Mouse (Mus musculus): ENCODE data around the gene C130073F10Rik.
"Not testable (repeated sequence)": the region's sequence is repeated elsewhere in the genome, so short reads cannot be mapped to it uniquely, and the experiment has no call there.

Gene C130073F10Rik

GRCm38 (mm10) chr4:101893656-101894420 is at the start of gene C130073F10Rik:
Gene C130073F10Rik, minus strand, starts transcription at chr4:101893789.
- no peak for DNase-seq (ENCODE audit: low spot score in 2 of 2)

DNA sequence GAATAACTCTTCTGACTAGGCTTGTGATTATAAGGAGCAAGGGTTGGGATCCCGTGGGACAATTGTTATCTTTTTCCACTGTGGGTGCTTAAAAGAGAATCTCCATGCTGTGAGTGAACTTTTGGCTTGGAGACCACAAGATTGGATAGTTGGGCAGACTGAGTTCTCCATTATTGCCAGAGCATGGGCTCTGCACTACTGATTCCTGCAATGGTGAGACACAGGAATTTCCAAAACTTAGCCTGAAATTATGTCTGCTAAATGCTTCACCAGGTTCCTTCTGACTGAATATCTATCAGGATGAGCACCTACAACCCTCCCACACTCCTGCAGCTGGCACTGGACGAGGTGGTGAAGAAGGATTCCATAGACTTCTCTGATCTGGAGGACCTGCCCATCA is 46.5 kb upstream of the C130073F10Rik start, which contains the start of gene Gm12794:
Gm12794 (plus strand) TSS at position 301 of the 400 bp plus-strand sequence.
- not testable (repeated sequence) for DNase-seq (ENCODE audit: low spot score in 2 of 2)

DNA sequence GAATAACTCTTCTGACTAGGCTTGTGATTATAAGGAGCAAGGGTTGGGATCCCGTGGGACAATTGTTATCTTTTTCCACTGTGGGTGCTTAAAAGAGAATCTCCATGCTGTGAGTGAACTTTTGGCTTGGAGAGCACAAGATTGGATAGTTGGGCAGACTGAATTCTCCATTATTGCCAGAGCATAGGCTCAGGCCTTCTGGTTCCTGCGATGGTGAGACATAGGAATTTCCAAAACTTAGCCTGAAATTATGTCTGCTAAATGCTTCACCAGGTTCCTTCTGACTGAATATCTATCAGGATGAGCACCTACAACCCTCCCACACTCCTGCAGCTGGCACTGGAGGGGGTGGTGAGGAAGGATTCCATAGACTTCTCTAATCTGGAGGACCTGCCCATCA is 15.2 kb upstream of the C130073F10Rik start, which contains the start of gene Gm12800:
Gm12800 (plus strand) TSS at position 301 of the 400 bp plus-strand sequence.
- DNase-seq (ENCODE audit: low spot score in 2 of 2): not testable (repeated sequence)

GRCm38 (mm10) chr4:101889377-101889776 is 4.2 kb downstream of the C130073F10Rik start:
- no peak for DNase-seq (ENCODE audit: low spot score in 2 of 2)

DNA sequence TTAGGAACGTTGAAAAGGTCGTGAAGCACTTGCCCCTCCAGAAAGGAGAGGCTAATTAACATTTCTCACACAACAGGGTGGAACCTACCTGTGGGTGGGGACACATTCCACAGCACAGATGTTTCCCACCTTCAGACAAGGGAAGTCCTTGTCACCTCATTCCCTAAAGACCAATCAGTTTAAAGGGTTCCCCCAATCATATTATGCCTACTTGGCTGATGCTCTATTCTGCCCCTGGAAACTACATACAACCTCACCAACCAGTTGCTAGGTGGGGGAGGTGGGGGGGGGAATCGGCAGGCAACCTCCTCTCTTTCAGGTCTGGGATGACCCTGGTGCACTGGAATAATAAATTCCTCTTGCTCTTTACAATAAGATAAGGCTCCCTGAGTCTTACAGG is 9.9 kb downstream of the C130073F10Rik start:
- no peak for DNase-seq (ENCODE audit: low spot score in 2 of 2)

DNA sequence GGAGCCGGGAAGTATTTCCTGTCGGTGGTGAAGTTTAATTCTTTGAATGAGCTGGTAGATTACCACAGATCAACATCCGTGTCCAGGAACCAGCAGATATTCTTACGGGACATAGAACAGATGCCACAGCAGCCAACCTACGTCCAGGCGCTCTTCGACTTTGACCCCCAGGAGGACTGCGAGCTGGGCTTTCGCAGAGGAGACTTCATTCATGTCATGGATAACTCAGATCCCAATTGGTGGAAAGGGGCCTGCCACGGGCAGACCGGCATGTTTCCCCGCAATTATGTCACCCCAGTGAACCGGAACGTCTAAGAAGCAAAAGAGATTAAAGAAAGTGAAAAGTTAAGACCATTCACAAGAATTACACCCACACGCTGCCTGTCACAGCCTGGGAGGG is 17.9 kb downstream of the C130073F10Rik start:
- not testable (repeated sequence) for DNase-seq (ENCODE audit: low spot score in 2 of 2)

GRCm38 (mm10) chr4:101872031-101872430 is 21.6 kb downstream of the C130073F10Rik start:
- not testable (repeated sequence) for DNase-seq (ENCODE audit: low spot score in 2 of 2)

DNA sequence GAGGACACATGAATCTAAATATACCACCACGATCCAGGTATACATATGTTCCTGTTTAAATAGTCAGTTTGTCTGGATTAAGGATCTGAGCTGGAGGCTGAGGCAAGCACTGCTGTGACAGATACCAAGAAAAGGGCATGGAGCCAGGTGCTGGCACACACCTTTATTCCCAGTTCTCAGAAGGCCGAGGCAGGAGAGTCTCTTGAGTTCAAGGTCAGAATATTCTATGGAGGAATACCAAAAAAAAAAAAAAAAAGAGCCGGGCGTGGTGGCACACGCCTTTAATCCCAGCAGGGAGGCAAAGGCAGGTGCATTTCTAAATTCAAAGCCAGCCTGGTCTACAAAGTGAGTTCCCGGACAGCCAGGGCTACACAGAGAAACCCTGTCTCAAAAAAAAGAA is 31.3 kb downstream of the C130073F10Rik start:
- DNase-seq (ENCODE audit: low spot score in 2 of 2): no peak

DNA sequence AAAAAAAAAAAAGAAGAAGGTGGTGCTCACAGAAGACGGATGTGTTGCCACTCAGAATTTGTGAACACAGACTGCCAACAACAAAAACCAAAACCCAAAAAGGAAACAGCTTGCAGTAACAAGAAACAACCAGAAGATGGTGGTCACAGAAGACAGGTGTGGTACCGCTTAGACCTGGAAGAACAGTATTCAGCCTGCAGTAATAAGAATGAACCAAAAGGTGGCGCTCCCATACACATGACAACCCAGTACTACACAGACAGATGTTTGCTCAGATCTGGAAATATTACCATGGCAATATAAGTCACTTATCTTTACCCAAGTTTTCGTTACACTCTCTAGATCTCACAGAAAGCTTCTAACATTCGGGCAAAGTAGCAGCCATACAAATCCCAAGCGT is 32.7 kb downstream of the C130073F10Rik start:
- DNase-seq (ENCODE audit: low spot score in 2 of 2): no peak

DNA sequence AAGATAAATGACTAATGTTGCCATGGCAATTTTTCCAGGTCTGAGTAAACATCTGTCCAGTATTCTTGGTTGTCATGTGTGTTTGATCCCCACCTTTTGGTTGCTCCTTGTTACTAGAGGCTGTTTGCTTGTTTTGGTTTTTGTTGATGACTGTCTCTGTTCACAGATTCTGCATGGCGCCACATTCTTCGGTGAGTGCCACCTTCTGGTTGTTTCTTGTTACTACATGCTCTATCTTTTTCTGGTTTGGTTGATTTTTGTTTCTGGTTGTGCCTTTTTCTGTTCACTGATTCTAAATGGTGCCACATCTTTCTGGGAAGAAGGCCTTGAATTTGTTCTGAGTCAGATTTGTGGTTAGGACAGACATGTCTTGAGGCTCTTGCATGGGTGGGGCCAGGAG is 42.7 kb downstream of the C130073F10Rik start:
- DNase-seq (ENCODE audit: low spot score in 2 of 2): no peak

GRCm38 (mm10) chr4:101843923-101844322 is 49.7 kb downstream of the C130073F10Rik start, which contains the start of gene B020004J07Rik:
Gene B020004J07Rik, minus strand, starts transcription at chr4:101844023.
- DNase-seq (ENCODE audit: low spot score in 2 of 2): not testable (repeated sequence)

All from spleen, postnatal 10 days (tissue).